Mouse (Mus musculus) forebrain, embryonic 10.5 days (tissue): ENCODE measurements around the gene Fibp. TPM values are rescaled to one million over a fixed set of nuclear protein-coding genes. Genes with fewer than 3 reads are reported as not detected.

Experiments
- DNase-seq: peaks from one replicate; pipeline ENCODE4 v3.0.0-alpha.2; 2017; ENCODE audit warnings: low spot score; ENCODE audit errors: extremely low spot score
- H3K27ac ChIP-seq: fragments of 300-500 bp; sonication (generic); 2 replicates; pipeline ENCODE4 v1.5.1; 2016; ENCODE audit warnings: mild to moderate bottlenecking
- H3K27me3 ChIP-seq: fragments of 300-500 bp; sonication (generic); 2 replicates; pipeline ENCODE4 v1.6.1; 2016; ENCODE audit warnings: mild to moderate bottlenecking; ENCODE audit not compliant: poor library complexity, severe bottlenecking
- H3K36me3 ChIP-seq: fragments of 300-500 bp; sonication (generic); replicated peaks from 2 replicates; pipeline ENCODE4 v1.6.1; 2016; ENCODE audit warnings: mild to moderate bottlenecking, moderate library complexity
- H3K4me1 ChIP-seq: fragments of 300-500 bp; sonication (generic); 2 replicates; pipeline ENCODE4 v1.6.1; 2016
- H3K4me3 ChIP-seq: fragments of 300-500 bp; sonication (generic); 2 replicates; pipeline ENCODE4 v1.5.1; 2016; ENCODE audit warnings: mild to moderate bottlenecking, moderate library complexity
- H3K9me3 ChIP-seq: fragments of 300-500 bp; sonication (generic); 2 replicates; pipeline ENCODE4 v1.6.1; 2016; ENCODE audit warnings: mild to moderate bottlenecking, moderate library complexity
- WGBS: fragments of 180-500 bp; shearing (Covaris S2); methylation state at CpG from one replicate; pipeline ENCODE4 v1.1.7; 2016; 5-methylcytosine and 5-hydroxymethylcytosine counted together
- polyA plus RNA-seq: library from polyadenylated mRNA; unstranded; fragments of >200 nt; fragmentation: Nextera tagmentation; extraction: Ambion mirVana; gene quantifications from 2 replicates; pipeline ENCODE4 v1.2.1, GENCODE M21; 2016

Fibp gene
- polyA plus RNA-seq, 1 experiment from 2014 or later: 93.1 TPM

DNA sequence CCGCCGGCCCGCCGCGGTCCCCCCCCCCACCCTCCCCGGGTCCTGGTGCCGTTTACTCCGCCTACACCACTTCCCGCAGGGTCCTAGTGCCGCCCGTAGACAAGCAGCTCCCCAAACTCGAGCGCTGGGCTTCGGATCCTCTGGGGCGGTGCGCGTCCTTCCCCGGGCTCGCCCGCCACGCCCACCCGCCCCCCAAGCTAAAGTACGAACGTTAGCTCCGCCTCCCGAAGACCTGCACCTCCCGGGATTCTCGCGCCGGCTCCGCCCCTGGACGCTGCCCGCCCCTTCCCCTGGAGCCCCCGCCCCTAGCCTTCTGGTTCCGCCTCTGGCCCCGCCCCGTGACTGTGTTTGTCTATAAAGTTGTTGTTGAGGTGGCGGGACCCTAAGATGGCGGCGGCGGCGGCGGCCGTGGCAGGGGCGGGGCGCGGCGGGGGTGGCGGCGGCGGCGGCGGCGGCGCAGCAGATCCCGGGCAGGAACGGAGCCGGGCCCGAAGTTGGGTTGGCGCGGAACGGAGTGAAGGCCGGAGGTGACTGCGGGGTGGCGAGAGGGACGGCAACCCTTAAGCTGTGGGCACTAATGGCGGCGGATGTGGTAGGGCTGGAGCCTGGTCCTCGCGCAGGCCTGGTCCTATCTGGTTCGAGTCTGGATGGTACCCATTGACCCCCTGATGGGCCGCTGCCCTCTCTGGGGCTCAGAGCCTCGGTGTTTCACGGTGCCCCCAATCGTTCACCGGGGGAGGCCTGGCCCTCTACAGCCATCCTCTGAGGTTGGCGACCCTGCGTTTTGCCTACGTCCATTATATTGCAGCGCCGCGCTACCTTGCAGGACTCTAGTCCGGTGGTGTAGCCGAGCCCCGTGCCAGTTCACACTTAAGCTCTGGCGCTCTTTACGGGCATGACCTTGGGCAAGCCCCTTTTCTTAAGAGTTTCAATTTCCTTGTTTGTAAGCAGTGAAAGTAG is 35.4 kb upstream of the Fibp start, which contains the start of the genes Drap1 and AI837181:
TSS of gene Drap1 (minus strand) at position 198 of the 960 bp plus-strand sequence.
TSS of gene AI837181 (plus strand) at position 363 of the 960 bp plus-strand sequence.
- DNase-seq: peak; percentile 97
- under 1% methylated on average over 84 of the region's 87 CpGs for WGBS
- peak within 1 kb of the TSS; percentile 97 for H3K27ac ChIP-seq
- no peaks in the 10 kb centered on the region for H3K27me3 ChIP-seq
- H3K9me3 ChIP-seq: no peaks in the 10 kb centered on the region
- peaks cover 65% of the 10 kb centered on the region for H3K36me3 ChIP-seq
- peaks cover 46% of the 10 kb centered on the region for H3K4me1 ChIP-seq
- H3K4me3 ChIP-seq: peak within 1 kb of the TSS; percentile 86

GRCm38 (mm10) chr19:5425906-5426565 is 34.4 kb upstream of the Fibp start:
- H3K27ac ChIP-seq: peak overlapping the region; percentile 97

DNA sequence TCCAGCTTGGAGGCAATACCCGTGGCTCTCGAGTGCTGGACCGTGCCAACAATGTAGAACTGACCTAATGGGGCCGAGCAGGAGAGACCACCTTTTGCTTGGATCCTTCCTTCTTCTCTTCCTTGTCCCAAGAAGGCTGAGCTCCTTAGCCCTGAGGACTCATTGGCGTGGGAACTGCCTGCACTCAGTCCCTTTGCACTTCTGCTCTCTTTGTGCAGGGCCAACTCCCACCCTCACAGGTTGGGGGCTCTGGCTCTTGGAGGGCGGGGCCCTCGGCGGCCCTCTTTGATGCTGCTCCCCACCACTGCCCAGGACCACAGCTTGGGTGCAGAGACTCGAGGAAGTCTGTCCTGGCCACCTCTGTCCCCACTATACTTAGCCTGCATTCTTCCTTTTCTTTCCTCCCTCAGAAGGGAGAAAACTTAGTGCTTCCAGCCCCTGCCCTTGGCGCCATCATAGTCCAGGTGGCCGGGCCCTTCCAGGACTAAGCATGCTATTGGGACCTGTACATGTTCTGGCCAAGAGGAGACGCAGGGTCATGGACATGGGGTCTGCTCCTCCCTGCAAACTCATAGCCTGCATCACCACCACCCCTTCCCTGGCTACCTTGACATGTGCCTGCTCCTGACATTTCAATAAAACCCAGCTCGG is 33.6 kb upstream of the Fibp start:
- H3K4me1 ChIP-seq: peaks cover 46% of the 10 kb centered on the region
- no peaks in the 10 kb centered on the region for H3K9me3 ChIP-seq
- 0 out of 2 replicates have a peak overlapping the region, but pooled peaks have one; percentile 40 for H3K27ac ChIP-seq
- H3K27me3 ChIP-seq: no peaks in the 10 kb centered on the region
- WGBS: 95% methylated on average over 13 of the region's 13 CpGs
- peaks cover 48% of the 10 kb centered on the region for H3K36me3 ChIP-seq
- H3K4me3 ChIP-seq: peak overlapping the region; percentile 86
- DNase-seq: no peak

More at GRCm38 (mm10) chr19:5425906-5426565, 34.4 kb upstream of the Fibp start:
- WGBS: 91% methylated on average over 18 of the region's 18 CpGs
- peak overlapping the region; percentile 86 for H3K4me3 ChIP-seq
- H3K4me1 ChIP-seq: peaks cover 46% of the 10 kb centered on the region
- DNase-seq: no peak
- H3K27me3 ChIP-seq: no peaks in the 10 kb centered on the region
- peaks cover 55% of the 10 kb centered on the region for H3K36me3 ChIP-seq
- no peaks in the 10 kb centered on the region for H3K9me3 ChIP-seq

GRCm38 (mm10) chr19:5428083-5428482 is 32.3 kb upstream of the Fibp start:
- no peak overlapping the region; the same call in 1 of the 2 replicates for H3K4me3 ChIP-seq
- H3K4me1 ChIP-seq: peaks cover 40% of the 10 kb centered on the region
- DNase-seq: no peak
- no peaks in the 10 kb centered on the region for H3K9me3 ChIP-seq
- peaks cover 35% of the 10 kb centered on the region for H3K36me3 ChIP-seq
- H3K27me3 ChIP-seq: no peaks in the 10 kb centered on the region
- no peak overlapping the region for H3K27ac ChIP-seq
- 84% methylated on average over 2 of the region's 2 CpGs for WGBS

GRCm38 (mm10) chr19:5429219-5429618 is 31.2 kb upstream of the Fibp start:
- H3K4me3 ChIP-seq: no peak overlapping the region
- no peak overlapping the region for H3K27ac ChIP-seq
- DNase-seq: no peak
- H3K4me1 ChIP-seq: peaks cover 39% of the 10 kb centered on the region
- peaks cover 30% of the 10 kb centered on the region for H3K36me3 ChIP-seq
- H3K9me3 ChIP-seq: no peaks in the 10 kb centered on the region
- peaks cover 2% of the 10 kb centered on the region; the same call in 1 of the 2 replicates for H3K27me3 ChIP-seq
- 86% methylated on average over 4 of the region's 4 CpGs for WGBS

GRCm38 (mm10) chr19:5429806-5430205 is 30.6 kb upstream of the Fibp start:
- 78% methylated on average over 8 of the region's 8 CpGs for WGBS
- no peaks in the 10 kb centered on the region for H3K9me3 ChIP-seq
- peaks cover 6% of the 10 kb centered on the region; the same call in 1 of the 2 replicates for H3K27me3 ChIP-seq
- H3K4me1 ChIP-seq: peaks cover 38% of the 10 kb centered on the region
- no peak overlapping the region for H3K4me3 ChIP-seq
- H3K36me3 ChIP-seq: peaks cover 30% of the 10 kb centered on the region
- DNase-seq: no peak
- H3K27ac ChIP-seq: no peak overlapping the region

GRCm38 (mm10) chr19:5430408-5430807 is 30.0 kb upstream of the Fibp start:
- H3K4me3 ChIP-seq: no peak overlapping the region
- peaks cover 6% of the 10 kb centered on the region; the same call in 1 of the 2 replicates for H3K27me3 ChIP-seq
- no peaks in the 10 kb centered on the region for H3K9me3 ChIP-seq
- WGBS: 83% methylated on average over 1 of the region's 1 CpGs
- peaks cover 36% of the 10 kb centered on the region for H3K4me1 ChIP-seq
- H3K27ac ChIP-seq: no peak overlapping the region
- H3K36me3 ChIP-seq: peaks cover 30% of the 10 kb centered on the region
- no peak for DNase-seq

DNA sequence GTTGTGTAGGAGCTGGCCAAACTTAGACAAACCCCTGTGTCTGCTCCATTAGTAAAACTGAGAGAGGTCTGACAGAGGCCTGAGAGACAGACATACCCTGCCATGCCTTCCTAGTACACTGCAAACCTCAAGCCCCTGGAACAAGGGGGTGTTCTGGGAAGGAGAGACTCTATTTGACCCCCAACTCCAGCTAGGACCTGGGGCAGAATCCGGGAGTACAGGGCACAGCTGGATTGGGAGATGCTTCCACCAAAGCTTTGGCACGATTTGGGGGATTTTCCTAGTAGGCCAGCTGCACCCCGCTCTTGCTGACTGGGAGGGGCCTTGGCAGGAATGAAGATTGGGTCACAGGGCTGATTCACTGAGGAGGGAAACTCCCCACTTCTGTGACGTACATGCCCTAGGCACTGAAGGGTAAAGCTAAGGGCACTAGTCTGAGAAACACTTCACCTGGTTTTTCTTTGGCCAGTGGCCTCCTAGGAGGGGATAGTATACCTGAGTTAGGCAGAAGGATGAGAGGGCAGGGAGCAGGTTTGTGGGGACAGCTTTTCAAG is 28.4 kb upstream of the Fibp start:
- no peak overlapping the region for H3K27ac ChIP-seq
- H3K4me1 ChIP-seq: peaks cover 20% of the 10 kb centered on the region
- peaks cover 6% of the 10 kb centered on the region; the same call in 1 of the 2 replicates for H3K27me3 ChIP-seq
- WGBS: 75% methylated on average over 4 of the region's 4 CpGs
- H3K4me3 ChIP-seq: no peak overlapping the region
- H3K36me3 ChIP-seq: peaks cover 18% of the 10 kb centered on the region
- no peaks in the 10 kb centered on the region for H3K9me3 ChIP-seq
- no peak for DNase-seq

DNA sequence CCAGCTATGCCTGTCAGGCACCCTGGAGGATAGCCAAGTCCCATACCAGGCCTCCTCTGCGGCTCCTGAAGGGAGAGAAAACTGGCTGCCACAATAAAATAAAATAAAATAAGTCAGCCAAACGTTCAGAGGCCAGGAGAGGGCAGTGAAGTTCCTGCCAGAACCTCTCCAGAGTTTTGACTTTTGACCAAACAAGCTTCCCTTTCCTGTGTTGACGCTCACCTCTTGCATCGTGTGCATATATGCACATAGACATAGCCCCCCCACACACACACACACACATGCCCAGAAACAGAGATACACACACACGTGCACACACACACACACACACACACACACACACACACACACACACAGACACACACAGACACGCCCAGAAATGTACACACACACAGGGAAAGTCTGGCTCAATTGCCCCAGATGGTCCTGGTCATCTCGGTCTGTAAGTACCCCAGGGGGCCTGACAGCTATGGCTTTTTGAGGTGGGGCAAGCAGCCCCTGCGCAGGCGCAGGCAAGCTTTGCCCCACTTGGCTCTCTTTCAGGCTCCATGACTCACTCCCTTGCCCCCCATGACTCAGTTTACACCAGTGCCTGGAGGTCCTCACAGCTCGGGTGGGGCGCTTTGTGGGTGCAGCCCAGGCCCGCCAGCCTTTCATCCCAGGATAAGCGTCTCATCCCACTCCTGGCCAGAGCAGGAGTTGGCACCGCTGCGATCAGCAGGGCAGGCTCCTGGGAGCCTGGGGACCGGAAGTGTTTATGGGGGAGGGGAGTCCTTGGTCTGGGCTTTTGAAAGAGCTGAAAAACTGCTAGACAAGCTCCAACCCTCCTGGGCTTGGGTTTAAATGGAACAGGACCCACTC is 27.2 kb upstream of the Fibp start:
- Histone ChIP-seq H3K36me3 (peaks cover 7% of the 10 kb centered on the region), H3K4me3 (peak overlapping the region; percentile 48), H3K27ac (peak overlapping the region; percentile 84), H3K9me3 (no peaks in the 10 kb centered on the region), H3K27me3 (peaks cover 6% of the 10 kb centered on the region; the same call in 1 of the 2 replicates), H3K4me1 (peaks cover 16% of the 10 kb centered on the region)
- 17% methylated on average over 16 of the region's 16 CpGs for WGBS
- DNase-seq: no peak

GRCm38 (mm10) chr19:5433951-5434350 is 26.5 kb upstream of the Fibp start:
- H3K9me3 ChIP-seq: no peaks in the 10 kb centered on the region
- peak overlapping the region; percentile 84 for H3K27ac ChIP-seq
- DNase-seq: no peak
- H3K27me3 ChIP-seq: peaks cover 6% of the 10 kb centered on the region; the same call in 1 of the 2 replicates
- peak overlapping the region; percentile 48; the same call in 1 of the 2 replicates for H3K4me3 ChIP-seq
- peaks cover 16% of the 10 kb centered on the region for H3K4me1 ChIP-seq
- H3K36me3 ChIP-seq: no peaks in the 10 kb centered on the region
- 70% methylated on average over 7 of the region's 7 CpGs for WGBS

- no peak for DNase-seq
- Histone ChIP-seq H3K27ac (no peak overlapping the region), H3K4me1 (peaks cover 24% of the 10 kb centered on the region), H3K4me3 (no peak overlapping the region; the same call in 1 of the 2 replicates), H3K9me3 (peaks cover 14% of the 10 kb centered on the region), H3K27me3 (peaks cover 55% of the 10 kb centered on the region), H3K36me3 (no peaks in the 10 kb centered on the region)
- WGBS: 73% methylated on average over 9 of the region's 9 CpGs
Observed at GRCm38 (mm10) chr19:5444371-5444908, 16.0 kb upstream of the Fibp start.
